In the genomic region with DNA sequence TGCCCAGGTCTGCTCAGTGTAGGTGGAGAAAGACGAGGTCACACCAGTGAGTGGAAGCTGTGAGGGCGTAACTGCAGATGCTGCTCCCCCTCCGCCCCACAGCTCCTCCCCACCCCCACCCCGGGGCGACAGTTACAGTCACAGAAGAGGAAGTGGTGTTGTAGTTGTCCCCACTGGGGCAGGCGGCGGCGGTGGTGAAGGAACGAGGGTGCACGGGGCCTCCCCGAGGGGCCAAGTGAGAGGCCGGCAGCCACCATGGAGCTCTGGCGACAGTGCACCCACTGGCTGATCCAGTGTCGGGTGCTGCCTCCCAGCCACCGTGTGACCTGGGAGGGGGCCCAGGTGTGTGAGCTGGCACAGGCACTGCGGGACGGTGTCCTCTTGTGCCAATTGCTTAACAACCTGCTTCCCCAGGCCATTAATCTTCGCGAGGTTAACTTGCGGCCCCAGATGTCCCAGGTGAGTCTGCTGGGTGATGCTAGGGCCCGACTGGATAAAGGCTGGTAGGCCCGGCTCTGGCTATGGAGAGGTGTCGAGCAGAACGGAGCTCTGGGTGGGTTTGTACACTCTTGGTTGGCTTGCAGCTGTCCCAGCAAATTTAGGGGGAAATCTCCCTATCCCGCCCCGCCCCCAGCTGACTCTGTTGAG, we compare ENCODE assay signal across 7 mouse cellular contexts. TPM values are rescaled to one million over a fixed set of nuclear protein-coding genes. Genes with fewer than 3 reads are reported as not detected.
DNase-seq lines count a peak whose midpoint lies in the region; ATAC-seq and TF ChIP-seq lines count a peak whose summit lies in the region.

Vav1 (plus strand) TSS at position 158 of the 648 bp plus-strand sequence.

- no peaks in the 10 kb centered on the region for H3K9me3 ChIP-seq in stomach, embryonic 15.5 days
- no peaks in the 10 kb centered on the region for H3K9me3 ChIP-seq in stomach, postnatal 0 days (ENCODE audit: control insufficient read depth, low read length)
- no peaks in the 10 kb centered on the region for H3K9me3 ChIP-seq in midbrain, embryonic 14.5 days (ENCODE audit: control insufficient read depth, low read length)

- no peak within 1 kb of the TSS for H3K9ac ChIP-seq in stomach, embryonic 15.5 days
- no peak within 1 kb of the TSS for H3K9ac ChIP-seq in stomach, postnatal 0 days (ENCODE audit: low read length)
- no peak within 1 kb of the TSS for H3K9ac ChIP-seq in midbrain, embryonic 14.5 days (replicated peaks; ENCODE audit: low read length)

- no peak for TF ChIP-seq CTCF in stomach, postnatal 0 days (IDR thresholded peaks at IDR 0.05; ENCODE audit: low read depth)

- no peaks in the 10 kb centered on the region for H3K27me3 ChIP-seq in stomach, embryonic 15.5 days (replicated peaks)
- H3K27me3 ChIP-seq in stomach, postnatal 0 days (ENCODE audit: control insufficient read depth, insufficient read depth, low read length), result no peaks in the 10 kb centered on the region
- H3K27me3 ChIP-seq in midbrain, embryonic 14.5 days (ENCODE audit: control insufficient read depth, insufficient read depth, low read length), result peaks cover 21% of the 10 kb centered on the region; the same call in 1 of the 2 replicates

- H3K4me1 ChIP-seq in stomach, embryonic 15.5 days, result peaks cover 8% of the 10 kb centered on the region
- no peaks in the 10 kb centered on the region; the same call in 1 of the 2 replicates for H3K4me1 ChIP-seq in stomach, postnatal 0 days (replicated peaks; ENCODE audit: control insufficient read depth, insufficient read depth)
- H3K4me1 ChIP-seq in midbrain, embryonic 14.5 days (ENCODE audit: control insufficient read depth, insufficient read depth, low read length), result peaks cover 10% of the 10 kb centered on the region; the same call in 1 of the 2 replicates

- no peak for ATAC-seq in stomach, embryonic 15.5 days (ENCODE audit: insufficient read depth, low FRiP score, low read depth)
- ATAC-seq in stomach, postnatal 0 days (ENCODE audit: low FRiP score, low TSS enrichment), result no peak
- peak; percentile 63 to 75 for ATAC-seq in hematopoietic stem cell, adult 5-6 weeks (replicated peaks in 1 of 2; ENCODE audit: insufficient read depth in 1 of 2, low FRiP score in 2 of 2, low TSS enrichment in 1 of 2, low read depth in 1 of 2, poor library complexity in 2 of 2, severe bottlenecking in 2 of 2)
- ATAC-seq in megakaryocyte progenitor cell, adult 5-6 weeks (replicated peaks; ENCODE audit: poor library complexity), result peak; percentile 64
- no peak for ATAC-seq in midbrain, embryonic 14.5 days (ENCODE audit: low FRiP score, low TSS enrichment)

- TF ChIP-seq EP300 in stomach, postnatal 0 days (optimal IDR thresholded peaks at IDR 0.05), result no peak

- peak within 1 kb of the TSS; percentile 10; the same call in 1 of the 2 replicates for H3K4me2 ChIP-seq in stomach, embryonic 15.5 days
- no peak within 1 kb of the TSS; the same call in 1 of the 2 replicates for H3K4me2 ChIP-seq in stomach, postnatal 0 days (replicated peaks; ENCODE audit: low read depth)
- H3K4me2 ChIP-seq in midbrain, embryonic 14.5 days (ENCODE audit: low read length), result no peak within 1 kb of the TSS

- 46% methylated on average over 26 of the region's 26 CpGs for WGBS in stomach, embryonic 15.5 days
- WGBS in stomach, postnatal 0 days, result 54% methylated on average over 26 of the region's 26 CpGs
- 73% methylated on average over 26 of the region's 26 CpGs for WGBS in midbrain, embryonic 14.5 days

- peak within 1 kb of the TSS; percentile 2; the same call in 1 of the 2 replicates for H3K4me3 ChIP-seq in stomach, embryonic 15.5 days (replicated peaks)
- no peak within 1 kb of the TSS for H3K4me3 ChIP-seq in stomach, postnatal 0 days (ENCODE audit: low read depth, low read length)
- no peak within 1 kb of the TSS for H3K4me3 ChIP-seq in midbrain, embryonic 14.5 days (replicated peaks; ENCODE audit: low read depth, low read length)

- no peak within 1 kb of the TSS for H3K27ac ChIP-seq in stomach, embryonic 15.5 days
- no peak within 1 kb of the TSS for H3K27ac ChIP-seq in stomach, postnatal 0 days (replicated peaks)
- H3K27ac ChIP-seq in midbrain, embryonic 14.5 days (replicated peaks; ENCODE audit: low read depth, low read length), result no peak within 1 kb of the TSS

- DNase-seq in stomach, postnatal 0 days (ENCODE audit: low spot score), result no peak
- DNase-seq in ovary, postnatal 14 days (ENCODE audit: low spot score), result no peak
- no peak for DNase-seq in midbrain, embryonic 14.5 days
- no peak for DNase-seq in ovary, adult 18-20 months (ENCODE audit: low spot score)

- H3K36me3 ChIP-seq in stomach, embryonic 15.5 days, result no peaks in the 10 kb centered on the region
- H3K36me3 ChIP-seq in stomach, postnatal 0 days (ENCODE audit: control insufficient read depth, insufficient read depth, low read length), result no peaks in the 10 kb centered on the region
- no peaks in the 10 kb centered on the region for H3K36me3 ChIP-seq in midbrain, embryonic 14.5 days (ENCODE audit: control insufficient read depth, insufficient read depth, low read length)

RNA-seq across cellular contexts. Expression of gene Vav1, which starts in this region (rescaled TPM):
- 4.1 and 4.4 TPM in 2 replicates for polyA plus RNA-seq in stomach, embryonic 15.5 days (2015; fragmentation: Nextera tagmentation; extraction: Ambion mirVana)
- 1.4 and 1.6 TPM in 2 replicates for polyA plus RNA-seq in stomach, postnatal 0 days (2015; fragmentation: Nextera tagmentation; extraction: Ambion mirVana)
- 238 and 297 TPM in 2 replicates for total RNA-seq in hematopoietic stem cell, adult 5-6 weeks (2017)
- total RNA-seq in megakaryocyte progenitor cell, adult 5-6 weeks (2015), result 79.5 and 87.2 TPM in 2 replicates
- 286 and 303 TPM in 2 replicates for total RNA-seq in megakaryocyte progenitor cell, adult 5-6 weeks (2017)
- polyA plus RNA-seq in midbrain, embryonic 14.5 days (2014; fragmentation: Nextera tagmentation; extraction: Ambion mirVana), result 0.51 and 1.6 TPM in 2 replicates

Comparison
In these comparisons a context has a peak if more than half of its experiments do, and no peak if none do; other contexts are left out.
1. ATAC-seq: peak in hematopoietic stem cell, adult 5-6 weeks (2 of 2) and megakaryocyte progenitor cell, adult 5-6 weeks (single experiment); none in stomach, embryonic 15.5 days (single experiment), stomach, postnatal 0 days (single experiment) and midbrain, embryonic 14.5 days (single experiment).